Mouse (Mus musculus): Measurements from ENCODE around the gene Chst14.
A peak's percentile ranks its signal among the peaks of the same experiment; 100 is the strongest.

The Chst14 gene

DNA sequence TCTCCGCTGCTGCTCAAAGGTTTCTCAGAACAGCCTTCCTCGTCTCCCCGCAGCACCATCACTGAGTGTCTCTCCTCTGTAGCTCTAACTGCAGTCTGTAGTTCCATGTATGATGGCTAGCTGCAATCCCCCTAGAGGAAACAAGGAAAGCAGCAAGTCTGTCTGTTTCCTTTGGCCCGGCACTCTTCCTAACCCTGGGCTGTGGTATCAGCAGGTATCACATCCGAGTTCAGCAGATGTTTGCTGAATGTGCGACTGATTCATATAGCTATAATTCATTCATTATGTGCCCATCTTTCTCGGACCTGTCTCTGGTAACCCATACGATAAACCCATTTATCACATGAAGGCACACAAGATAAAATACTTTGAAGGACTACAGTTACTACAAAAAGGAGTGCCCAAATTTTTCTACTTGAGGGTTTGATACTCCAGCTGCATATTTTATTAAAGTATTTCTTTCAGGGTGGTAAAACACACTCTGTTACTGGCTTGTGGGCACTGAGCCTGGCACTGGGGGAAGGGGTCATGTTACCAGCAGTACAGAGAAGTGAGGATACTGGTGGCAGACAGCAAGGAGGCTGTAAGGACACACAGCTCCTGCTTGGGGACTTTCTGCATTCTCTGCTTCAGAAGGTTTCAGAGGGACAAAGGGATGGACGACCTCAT lies 36.8 kb downstream of the Chst14 start:
- DNase-seq (ENCODE audit: inconsistent age in 2 of 2, low spot score in 1 of 2) = no peak

DNA sequence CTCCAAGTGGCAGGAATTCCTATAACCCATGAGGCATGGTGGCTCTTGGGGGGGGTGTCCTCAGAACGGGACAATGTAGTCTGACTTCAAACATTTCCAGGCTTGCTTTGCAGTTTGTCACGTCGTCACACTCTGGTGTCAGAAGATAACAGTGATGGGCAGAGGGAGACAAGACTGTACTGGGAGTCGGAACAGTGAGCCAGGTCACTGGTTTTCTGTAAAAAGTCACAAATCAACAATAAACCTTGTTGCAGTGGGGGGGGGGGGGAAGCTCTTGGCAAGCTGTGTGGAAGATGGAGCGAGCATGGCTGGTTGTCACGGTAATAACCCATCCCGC lies 37.3 kb downstream of the Chst14 start:
- no peak for DNase-seq (ENCODE audit: inconsistent age in 2 of 2, low spot score in 1 of 2)

DNA sequence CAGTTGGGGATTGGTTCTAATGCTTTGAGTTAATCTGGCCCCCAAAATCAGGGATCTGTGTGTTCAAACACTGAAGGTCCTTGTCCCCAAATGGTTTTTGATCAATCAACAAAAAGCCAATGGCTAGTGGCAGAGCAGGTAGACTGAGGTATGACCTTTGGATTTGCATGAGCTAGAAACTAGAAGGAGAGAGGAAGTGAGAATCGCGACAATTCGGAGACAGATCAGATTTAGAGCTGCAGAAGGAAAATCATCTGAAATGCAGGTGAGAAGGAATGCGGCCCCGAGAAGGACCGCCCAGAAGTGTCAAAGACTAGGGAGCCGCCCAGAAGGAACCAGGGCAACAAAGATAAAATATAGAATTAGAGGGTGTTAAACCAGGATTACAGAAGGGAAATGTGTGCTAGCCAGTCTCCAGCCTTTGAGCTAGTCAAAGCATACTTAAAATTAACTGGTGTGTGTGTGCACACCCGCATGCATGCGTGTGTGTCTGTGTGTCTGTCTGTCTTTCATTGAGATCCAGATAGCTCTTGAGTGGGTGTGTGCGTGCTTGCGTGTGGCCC lies 43.4 kb downstream of the Chst14 start:
- no peak for DNase-seq (ENCODE audit: inconsistent age in 2 of 2, low spot score in 1 of 2)

DNA sequence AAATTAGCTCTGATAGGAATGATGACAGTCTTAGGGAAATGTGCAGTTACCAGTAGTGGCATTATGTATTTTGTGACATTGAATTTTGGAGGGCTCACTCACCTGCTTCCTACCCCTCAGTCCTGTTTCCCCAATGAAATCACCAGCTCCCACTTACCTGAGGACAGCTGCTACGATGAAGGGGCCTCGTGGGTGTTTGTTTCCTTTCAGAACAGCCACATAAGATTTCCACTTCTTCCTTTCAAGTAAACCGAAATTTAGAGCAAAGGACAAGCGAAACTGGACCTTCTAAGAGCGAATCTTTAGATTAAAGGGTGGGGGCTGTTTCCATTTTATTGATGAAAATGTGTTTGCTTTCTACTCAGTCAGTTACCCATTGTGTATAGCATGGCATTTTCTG lies 45.8 kb downstream of the Chst14 start:
- no peak for DNase-seq (ENCODE audit: inconsistent age in 2 of 2, low spot score in 1 of 2)

DNA sequence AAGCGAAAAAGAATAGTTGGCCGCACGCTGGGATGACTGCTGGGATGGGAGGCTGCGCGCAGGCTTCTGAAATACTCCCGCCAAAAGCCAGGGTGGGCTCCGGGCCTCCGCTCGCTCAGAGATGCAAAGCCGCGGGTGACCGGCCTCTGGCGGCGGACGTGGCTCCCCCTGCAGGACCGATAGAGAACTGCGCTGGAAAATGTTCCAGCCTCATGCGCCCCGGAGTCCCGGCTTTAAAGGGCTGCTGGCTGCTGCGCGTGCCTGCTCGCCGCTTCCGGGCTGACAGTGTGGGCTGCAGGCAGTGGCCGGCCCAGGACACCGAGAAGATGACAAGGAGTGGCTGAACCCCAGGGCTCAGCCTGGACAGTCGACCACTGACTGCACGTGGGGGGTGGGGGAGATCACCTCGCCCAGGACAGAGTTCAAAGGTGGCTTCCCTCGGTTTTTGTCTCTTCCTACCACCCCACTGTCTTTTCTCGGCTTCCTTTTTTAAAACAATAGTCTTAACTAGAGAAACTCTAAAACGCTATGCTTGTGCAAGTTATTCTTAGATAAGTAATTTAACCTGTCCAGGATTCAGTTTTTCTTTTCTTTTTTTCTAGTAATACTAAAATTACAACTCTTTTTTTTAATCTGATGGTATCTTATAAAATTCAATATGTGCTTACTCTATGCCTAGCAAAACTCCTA lies 46.5 kb downstream of the Chst14 start:
- peak; percentile 90 to 96 for DNase-seq (ENCODE audit: inconsistent age in 2 of 2, low spot score in 1 of 2)

DNA sequence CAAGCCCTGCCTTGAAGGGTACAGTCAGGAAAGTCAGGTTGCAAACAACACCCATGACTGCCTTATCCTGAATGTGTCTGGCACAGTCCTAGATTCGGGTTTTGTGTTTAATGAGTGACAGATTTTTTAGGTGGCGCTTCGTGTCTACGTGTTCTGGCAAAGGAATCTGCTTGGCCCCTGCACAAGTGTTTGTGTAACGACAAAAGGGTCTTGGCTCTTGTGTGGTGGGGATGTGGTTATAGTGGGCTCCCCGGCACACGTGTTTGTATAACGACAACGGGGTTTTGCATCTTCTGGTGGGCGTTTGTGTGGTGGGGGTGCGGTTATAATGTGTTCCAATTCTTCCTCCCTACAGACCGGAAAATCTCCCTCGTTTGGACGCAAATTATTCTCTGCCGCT lies 49.6 kb downstream of the Chst14 start:
- no peak for DNase-seq (ENCODE audit: inconsistent age in 2 of 2, low spot score in 1 of 2)

DNA sequence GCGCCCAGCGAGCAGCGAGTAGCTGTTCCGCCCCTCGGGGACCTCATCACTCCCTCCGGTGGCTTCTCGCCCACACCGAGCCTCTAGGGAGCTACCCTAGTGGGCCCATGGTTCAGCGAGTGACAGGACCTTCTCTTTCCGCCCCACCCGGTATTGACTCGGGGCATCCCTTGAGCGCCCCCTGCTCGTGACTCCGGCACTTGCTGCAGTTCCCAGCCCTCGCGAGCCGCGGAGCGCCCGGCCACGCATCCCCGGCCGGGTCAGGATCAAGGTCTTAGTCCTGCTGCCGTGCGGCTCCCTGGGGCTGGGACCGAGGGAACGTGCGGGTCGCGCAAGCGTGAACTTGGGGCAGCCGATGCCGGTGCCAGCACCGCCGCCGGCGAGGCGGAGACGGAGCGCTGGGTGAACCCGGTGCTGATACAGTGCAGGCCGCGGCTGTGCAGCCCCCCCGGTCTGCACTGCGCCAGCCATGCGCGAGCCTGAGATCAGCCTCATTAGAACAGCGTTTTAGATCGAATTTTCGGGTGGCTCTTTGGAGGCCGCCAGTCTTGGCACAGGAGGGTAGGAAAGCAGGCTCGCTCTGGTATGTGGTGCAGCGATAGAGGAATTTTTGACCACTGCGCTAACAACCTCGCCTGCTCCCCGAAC lies 50.1 kb downstream of the Chst14 start:
- DNase-seq (ENCODE audit: inconsistent age in 2 of 2, low spot score in 1 of 2) = peak; percentile 91 to 97

DNA sequence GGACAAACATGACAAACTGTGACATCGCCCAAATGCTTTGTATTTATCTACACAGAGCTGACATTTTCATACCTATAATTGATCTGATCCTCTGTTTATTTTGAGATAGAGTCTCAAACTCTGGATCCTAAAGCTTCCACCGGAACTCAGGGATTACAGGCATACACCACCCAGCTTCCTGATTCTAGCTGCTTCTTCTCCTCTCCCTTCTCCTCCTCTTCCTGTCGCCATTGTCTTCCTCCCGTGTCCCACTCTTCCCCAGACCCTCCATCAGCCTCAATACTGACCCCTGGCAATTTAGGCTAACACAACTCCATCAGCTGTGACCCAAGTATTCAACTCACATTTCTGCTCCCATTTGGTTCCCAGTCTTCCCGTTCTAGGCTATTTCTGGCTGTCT lies 50.6 kb downstream of the Chst14 start:
- no peak for DNase-seq (ENCODE audit: inconsistent age in 2 of 2, low spot score in 1 of 2)

DNA sequence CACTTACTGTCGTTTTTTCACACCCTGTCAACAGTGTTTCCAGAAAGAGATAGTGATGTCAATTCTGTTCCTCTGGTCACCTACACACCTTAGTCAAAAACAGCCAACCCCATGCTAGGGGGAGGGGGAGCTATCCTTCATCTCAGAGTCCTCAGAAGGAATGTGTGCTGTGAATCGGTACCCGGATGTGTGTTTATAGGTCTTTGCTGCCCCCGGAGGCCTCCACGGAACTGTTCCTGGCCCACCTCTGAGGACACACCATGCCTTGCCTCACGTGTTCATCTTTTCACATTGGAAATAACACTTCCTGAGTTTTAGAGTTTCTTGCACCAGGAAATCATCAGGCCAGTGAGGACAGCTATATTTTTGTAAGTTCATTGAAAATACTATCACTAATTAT lies 51.8 kb downstream of the Chst14 start:
- DNase-seq (ENCODE audit: inconsistent age in 2 of 2, low spot score in 1 of 2) = no peak
